Mouse (Mus musculus) heart, embryonic 11.5 days (tissue): Measurements from ENCODE around the gene Rad9b. TPM values are rescaled to one million over a fixed set of nuclear protein-coding genes. Genes with fewer than 3 reads are reported as not detected.
A peak's percentile ranks its signal among the peaks of the same experiment; 100 is the strongest.

Experiments
- ATAC-seq: fragments of 200-750 bp; cut with Nextera tagmentation; replicated peaks from 2 replicates; pipeline ENCODE4 v1.8.0; 2017; ENCODE audit warnings: moderate library complexity; ENCODE audit not compliant: insufficient number of reproducible peaks, low FRiP score, low TSS enrichment
- H3K27ac ChIP-seq: fragments of 300-500 bp; sonication (generic); 2 replicates; pipeline ENCODE4 v1.5.1; 2014; ENCODE audit warnings: mild to moderate bottlenecking, low read depth, low read length
- H3K27me3 ChIP-seq: fragments of 300-500 bp; sonication (generic); 2 replicates; pipeline ENCODE4 v1.6.1; 2014; ENCODE audit warnings: mild to moderate bottlenecking, low read length, mixed read lengths; ENCODE audit not compliant: control insufficient read depth, insufficient read depth
- H3K36me3 ChIP-seq: fragments of 300-500 bp; sonication (generic); 2 replicates; pipeline ENCODE4 v1.6.1; 2014; ENCODE audit warnings: mild to moderate bottlenecking, low read length, moderate library complexity, mixed read lengths; ENCODE audit not compliant: control insufficient read depth, insufficient read depth
- H3K4me1 ChIP-seq: fragments of 300-500 bp; sonication (generic); 2 replicates; pipeline ENCODE4 v1.6.1; 2014; ENCODE audit warnings: low read length; ENCODE audit not compliant: control insufficient read depth, insufficient read depth
- H3K4me2 ChIP-seq: fragments of 300-500 bp; sonication (generic); 2 replicates; pipeline ENCODE4 v1.6.1; 2014; ENCODE audit warnings: mild to moderate bottlenecking, moderate library complexity
- H3K4me3 ChIP-seq: fragments of 300-500 bp; sonication (generic); 2 replicates; pipeline ENCODE4 v1.5.1; 2014; ENCODE audit warnings: low read depth, low read length
- H3K9ac ChIP-seq: fragments of 300-500 bp; sonication (generic); 2 replicates; pipeline ENCODE4 v1.6.1; 2014; ENCODE audit warnings: mild to moderate bottlenecking, low read depth, low read length, moderate library complexity
- H3K9me3 ChIP-seq: fragments of 300-500 bp; sonication (generic); replicated peaks from 2 replicates; pipeline ENCODE4 v1.6.1; 2016; ENCODE audit warnings: low read length; ENCODE audit not compliant: control insufficient read depth
- WGBS: fragments of 180-500 bp; shearing (Covaris S2); extraction: QIAGEN DNeasy Blood & Tissue Kit; methylation state at CpG from one replicate; pipeline ENCODE4 v1.1.7; 2014; ENCODE audit not compliant: insufficient replicate concordance; 5-methylcytosine and 5-hydroxymethylcytosine counted together
- polyA plus RNA-seq: library from polyadenylated mRNA; unstranded; fragments of >200 nt; fragmentation: Nextera tagmentation; extraction: Ambion mirVana; gene quantifications from 2 replicates; pipeline ENCODE4 v1.2.1, GENCODE M21; 2014

Rad9b gene
- polyA plus RNA-seq, 1 experiment from 2014 or later = 5.0 TPM

GRCm38 (mm10) chr5:122378171-122378570, 24.1 kb upstream of the Rad9b start:
- Histone ChIP-seq H3K9me3 (no peaks in the 10 kb centered on the region), H3K36me3 (peaks cover 21% of the 10 kb centered on the region), H3K4me3 (no peak overlapping the region), H3K4me2 (no peak overlapping the region), H3K4me1 (0 out of 2 replicates have a peak, but pooled peaks cover 4% of the 10 kb centered on the region), H3K9ac (no peak overlapping the region), H3K27me3 (no peaks in the 10 kb centered on the region), H3K27ac (no peak overlapping the region)
- 93% methylated on average over 12 of the region's 12 CpGs for WGBS
- no peak for ATAC-seq

DNA sequence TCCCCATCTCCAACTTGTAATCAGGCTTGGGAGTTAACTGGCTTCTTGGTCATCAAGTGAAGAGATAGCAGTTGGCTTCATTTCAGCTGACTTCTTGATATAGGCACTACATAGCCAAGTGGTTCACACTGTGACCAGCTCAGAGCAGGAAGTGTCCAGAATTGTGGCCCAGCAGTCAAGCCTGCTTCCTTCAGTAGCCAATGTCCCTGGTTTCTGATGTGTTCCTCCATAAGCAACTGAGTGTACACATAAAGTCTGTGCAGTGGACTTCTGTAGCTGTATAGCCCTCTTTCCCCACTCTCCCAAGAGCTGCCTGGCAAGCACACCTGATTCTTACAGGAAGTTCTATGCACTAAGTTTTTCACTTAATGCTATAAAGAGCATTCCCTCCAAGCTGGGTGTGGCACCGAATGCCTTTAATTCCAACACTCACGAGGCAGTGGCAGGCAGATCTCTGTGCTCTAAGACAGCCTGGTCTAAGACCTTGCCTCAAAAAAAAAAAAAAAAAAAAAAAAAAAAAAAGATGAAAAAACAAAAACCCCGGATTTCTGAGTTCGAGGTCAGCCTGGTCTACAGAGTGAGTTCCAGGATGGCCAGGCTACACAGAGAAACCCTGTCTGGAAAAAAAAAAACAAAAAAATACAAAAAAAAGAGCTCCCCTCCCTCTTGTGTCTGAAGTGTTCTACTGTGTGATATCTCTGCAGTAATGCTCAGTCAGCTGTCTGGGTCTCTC, 23.2 kb upstream of the Rad9b start:
- H3K9me3 ChIP-seq = no peaks in the 10 kb centered on the region
- ATAC-seq = no peak
- H3K36me3 ChIP-seq = peaks cover 19% of the 10 kb centered on the region
- H3K9ac ChIP-seq = no peak overlapping the region
- no peak overlapping the region for H3K27ac ChIP-seq
- no peak overlapping the region for H3K4me3 ChIP-seq
- no peak overlapping the region for H3K4me2 ChIP-seq
- H3K27me3 ChIP-seq = no peaks in the 10 kb centered on the region
- 87% methylated on average over 4 of the region's 4 CpGs for WGBS
- H3K4me1 ChIP-seq = peaks cover 8% of the 10 kb centered on the region; the same call in 1 of the 2 replicates

GRCm38 (mm10) chr5:122372878-122373277, 18.8 kb upstream of the Rad9b start:
- H3K36me3 ChIP-seq = peaks cover 8% of the 10 kb centered on the region
- no peak for ATAC-seq
- peak overlapping the region; percentile 82 for H3K9ac ChIP-seq
- peak overlapping the region; percentile 89 for H3K27ac ChIP-seq
- peak overlapping the region; percentile 61 for H3K4me2 ChIP-seq
- H3K27me3 ChIP-seq = no peaks in the 10 kb centered on the region
- peak overlapping the region; percentile 71 for H3K4me3 ChIP-seq
- H3K4me1 ChIP-seq = peaks cover 8% of the 10 kb centered on the region; the same call in 1 of the 2 replicates
- 8% methylated on average over 5 of the region's 5 CpGs for WGBS
- no peaks in the 10 kb centered on the region for H3K9me3 ChIP-seq

GRCm38 (mm10) chr5:122372192-122372769, 18.2 kb upstream of the Rad9b start, which contains the start of gene Fam216a:
Gene Fam216a, minus strand, starts transcription at chr5:122372364.
- H3K36me3 ChIP-seq = peaks cover 14% of the 10 kb centered on the region
- under 1% methylated on average over 53 of the region's 53 CpGs for WGBS
- peak within 1 kb of the TSS; percentile 61 for H3K4me2 ChIP-seq
- no peaks in the 10 kb centered on the region for H3K27me3 ChIP-seq
- peak within 1 kb of the TSS; percentile 93 for H3K27ac ChIP-seq
- no peaks in the 10 kb centered on the region for H3K9me3 ChIP-seq
- H3K9ac ChIP-seq = peak within 1 kb of the TSS; percentile 82
- peak within 1 kb of the TSS; percentile 71 for H3K4me3 ChIP-seq
- H3K4me1 ChIP-seq = peaks cover 8% of the 10 kb centered on the region; the same call in 1 of the 2 replicates
- peak; percentile 87 for ATAC-seq

DNA sequence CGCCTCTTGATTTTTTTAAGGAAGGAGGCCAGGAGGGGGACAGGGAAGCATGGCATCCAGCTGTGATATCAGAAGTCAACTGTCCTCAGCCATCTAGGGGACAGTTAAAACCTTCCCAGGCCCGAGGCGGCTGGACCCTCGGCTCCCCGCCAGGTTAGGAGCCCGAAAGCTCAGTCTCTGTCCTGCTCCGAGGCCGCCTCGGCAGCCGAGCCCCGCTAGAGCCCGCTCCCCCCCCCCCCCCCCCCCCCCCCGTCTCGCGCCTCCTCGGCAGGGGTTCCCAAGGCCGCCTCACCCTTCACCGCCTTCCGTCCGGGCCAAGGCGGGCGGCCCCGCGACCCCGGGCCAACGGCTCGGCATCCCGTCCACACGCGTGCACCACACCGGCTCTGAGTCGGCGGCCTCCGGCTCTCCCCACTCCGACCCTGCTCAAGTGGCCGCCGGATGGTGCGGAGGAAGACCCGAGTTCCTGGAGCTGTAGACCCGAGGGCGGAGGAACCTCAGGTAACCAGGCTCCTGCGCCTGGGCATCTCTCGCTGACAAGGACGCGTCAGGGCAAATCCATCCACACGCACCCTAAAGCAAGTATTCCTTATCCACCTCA, 17.7 kb upstream of the Rad9b start, which contains the start of gene Gpn3:
Gene Gpn3 (plus strand): TSS at position 286 of the 601 bp plus-strand sequence.
- H3K4me1 ChIP-seq = peaks cover 8% of the 10 kb centered on the region; the same call in 1 of the 2 replicates
- peaks cover 18% of the 10 kb centered on the region for H3K36me3 ChIP-seq
- peak within 1 kb of the TSS; percentile 93 for H3K27ac ChIP-seq
- H3K4me2 ChIP-seq = peak within 1 kb of the TSS; percentile 61
- ATAC-seq = peak; percentile 69
- WGBS = under 1% methylated on average over 37 of the region's 46 CpGs
- no peaks in the 10 kb centered on the region for H3K27me3 ChIP-seq
- no peaks in the 10 kb centered on the region for H3K9me3 ChIP-seq
- H3K9ac ChIP-seq = peak within 1 kb of the TSS; percentile 82
- H3K4me3 ChIP-seq = peak within 1 kb of the TSS; percentile 71

GRCm38 (mm10) chr5:122354492-122355067, 547 bp upstream of the Rad9b start:
- Histone ChIP-seq H3K9ac (peak overlapping the region; percentile 93), H3K9me3 (no peaks in the 10 kb centered on the region), H3K4me3 (peak overlapping the region; percentile 94), H3K27ac (peak overlapping the region; percentile 82), H3K4me1 (no peaks in the 10 kb centered on the region; the same call in 1 of the 2 replicates), H3K36me3 (no peaks in the 10 kb centered on the region), H3K27me3 (no peaks in the 10 kb centered on the region), H3K4me2 (peak overlapping the region; percentile 84)
- ATAC-seq = peak; percentile 80
- under 1% methylated on average over 52 of the region's 57 CpGs for WGBS

DNA sequence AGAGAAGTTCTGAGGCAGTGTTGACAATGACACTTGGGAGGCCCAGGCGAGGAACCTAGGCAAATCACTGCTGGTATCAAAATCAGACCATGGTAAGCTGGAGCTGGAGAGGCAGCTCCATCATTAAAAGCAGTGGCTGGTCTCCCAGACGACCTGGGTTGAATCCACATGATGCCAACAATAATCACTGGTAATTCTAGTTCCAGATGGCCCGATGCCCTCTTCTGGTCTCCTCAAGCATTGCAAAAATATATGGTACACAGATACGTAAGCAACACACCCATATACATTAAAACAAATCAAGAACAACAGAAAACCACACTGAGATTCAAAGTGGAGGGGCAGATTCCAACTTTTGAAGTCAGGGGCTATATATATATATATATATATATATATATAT, 8.3 kb downstream of the Rad9b start:
- 76% methylated on average over 4 of the region's 4 CpGs for WGBS
- H3K4me2 ChIP-seq = no peak overlapping the region
- H3K9me3 ChIP-seq = peaks cover 3% of the 10 kb centered on the region; the same call in 1 of the 2 replicates
- H3K4me1 ChIP-seq = no peaks in the 10 kb centered on the region
- ATAC-seq = no peak
- H3K4me3 ChIP-seq = no peak overlapping the region
- no peak overlapping the region for H3K9ac ChIP-seq
- no peaks in the 10 kb centered on the region for H3K36me3 ChIP-seq
- H3K27me3 ChIP-seq = no peaks in the 10 kb centered on the region
- H3K27ac ChIP-seq = no peak overlapping the region

GRCm38 (mm10) chr5:122344260-122344659, 9.8 kb downstream of the Rad9b start:
- Histone ChIP-seq H3K27ac (no peak overlapping the region), H3K4me2 (no peak overlapping the region), H3K27me3 (no peaks in the 10 kb centered on the region), H3K4me3 (no peak overlapping the region), H3K36me3 (no peaks in the 10 kb centered on the region), H3K9ac (no peak overlapping the region), H3K9me3 (peaks cover 3% of the 10 kb centered on the region; the same call in 1 of the 2 replicates), H3K4me1 (no peaks in the 10 kb centered on the region)
- WGBS = 9% methylated on average over 5 of the region's 5 CpGs
- ATAC-seq = no peak
